Mouse (Mus musculus): ENCODE measurements at regions not wholly inside any gene's neighbourhood (a gene's known extent, or its start where the extent isn't known, plus 50 kb on each side); places are given as distances from the start of the nearest gene placed in this dataset.

- TF ChIP-seq POLR2A (IDR thresholded peaks at IDR 0.05; ENCODE audit: borderline replicate concordance, insufficient read depth, low read length) (no peak), CTCF (IDR thresholded peaks at IDR 0.05; ENCODE audit: borderline replicate concordance, insufficient read depth, low read depth, low read length) (no peak)
These were observed 149.9 kb downstream of the Map2k4 start for GRCm38 (mm10) chr11:65638211-65638610.
